Mouse (Mus musculus) small intestine, adult 2 months (tissue): Measurements from ENCODE around the gene Dpyd. TPM values are rescaled to one million over a fixed set of nuclear protein-coding genes. Genes with fewer than 3 reads are reported as not detected.

Experiments used
- H3K27ac ChIP-seq: fragments of 200-500 bp; 2 replicates; pipeline ENCODE4 v1.5.1; 2012; ENCODE audit warnings: low read depth, low read length, control low read depth, inconsistent platforms; ENCODE audit not compliant: insufficient read depth
- H3K27me3 ChIP-seq: fragments of 200-500 bp; 2 replicates; pipeline ENCODE4 v1.6.1; 2012; ENCODE audit warnings: mild to moderate bottlenecking, moderate library complexity, low read length, inconsistent platforms; ENCODE audit not compliant: control insufficient read depth, insufficient read depth
- H3K36me3 ChIP-seq: fragments of 200-500 bp; 2 replicates; pipeline ENCODE4 v1.6.1; 2012; ENCODE audit warnings: mild to moderate bottlenecking, low read length, control low read depth, inconsistent platforms; ENCODE audit not compliant: control insufficient read depth, insufficient read depth
- H3K4me1 ChIP-seq: fragments of 200-500 bp; 2 replicates; pipeline ENCODE4 v1.6.1; 2012; ENCODE audit warnings: low read length, inconsistent platforms, mixed read lengths; ENCODE audit not compliant: control insufficient read depth, insufficient read depth, insufficient read length
- H3K4me3 ChIP-seq: fragments of 200-500 bp; 2 replicates; pipeline ENCODE4 v1.5.1; 2012; ENCODE audit warnings: low read depth, mild to moderate bottlenecking, control low read depth, inconsistent platforms, low read length, moderate library complexity
- CTCF ChIP-seq: fragments of 200-500 bp; IDR thresholded peaks from 2 replicates; pipeline ENCODE4 v1.5.1; 2012; ENCODE audit warnings: low read depth, mild to moderate bottlenecking, control low read depth, inconsistent platforms, low read length, moderate library complexity, mixed read lengths; ENCODE audit not compliant: insufficient replicate concordance, insufficient read length; ENCODE audit errors: extremely low read depth
- POLR2A ChIP-seq: fragments of 200-500 bp; IDR thresholded peaks from 2 replicates; pipeline ENCODE4 v1.6.1; 2012; ENCODE audit warnings: low read depth, mild to moderate bottlenecking, control low read depth, inconsistent platforms, low read length, moderate library complexity
- WGBS: fragments of 180-500 bp; shearing (Covaris S2); methylation state at CpG from one replicate; pipeline ENCODE4 v1.1.7; 2018; 5-methylcytosine and 5-hydroxymethylcytosine counted together
- polyA plus RNA-seq: library from polyadenylated mRNA; depleted of rRNA; stranded (reverse); fragments of >200 nt; gene quantifications from 2 replicates; pipeline ENCODE4 v1.2.3, GENCODE M21; 2012

Dpyd gene
- polyA plus RNA-seq, 1 experiment: 13.4 TPM

DNA sequence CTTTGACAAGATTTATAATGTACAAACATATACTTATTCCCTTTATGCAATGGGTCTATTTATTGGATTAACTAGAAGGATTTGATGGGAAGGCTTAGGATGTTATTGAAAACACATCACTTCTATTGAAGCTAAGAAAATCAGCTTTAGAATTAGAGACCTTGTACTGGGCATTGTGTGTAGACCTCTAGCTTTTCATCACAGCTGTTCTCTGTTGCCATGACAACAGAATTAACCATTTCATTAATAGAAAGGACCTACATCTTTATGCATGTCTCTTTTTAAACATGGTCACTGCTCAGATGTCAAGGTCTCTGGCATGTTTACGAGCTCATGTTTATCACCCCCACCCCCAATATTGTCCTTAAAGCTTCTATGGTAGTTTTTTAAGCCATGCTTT lies 902.5 kb downstream of the Dpyd start:
- WGBS: 69% methylated on average over 1 of the region's 1 CpGs
- H3K27ac ChIP-seq: no peak overlapping the region
- H3K4me1 ChIP-seq: no peaks in the 10 kb centered on the region
- H3K27me3 ChIP-seq: no peaks in the 10 kb centered on the region
- TF ChIP-seq CTCF (no peak), POLR2A (no peak)
- H3K4me3 ChIP-seq: no peak overlapping the region
- H3K36me3 ChIP-seq: no peaks in the 10 kb centered on the region

DNA sequence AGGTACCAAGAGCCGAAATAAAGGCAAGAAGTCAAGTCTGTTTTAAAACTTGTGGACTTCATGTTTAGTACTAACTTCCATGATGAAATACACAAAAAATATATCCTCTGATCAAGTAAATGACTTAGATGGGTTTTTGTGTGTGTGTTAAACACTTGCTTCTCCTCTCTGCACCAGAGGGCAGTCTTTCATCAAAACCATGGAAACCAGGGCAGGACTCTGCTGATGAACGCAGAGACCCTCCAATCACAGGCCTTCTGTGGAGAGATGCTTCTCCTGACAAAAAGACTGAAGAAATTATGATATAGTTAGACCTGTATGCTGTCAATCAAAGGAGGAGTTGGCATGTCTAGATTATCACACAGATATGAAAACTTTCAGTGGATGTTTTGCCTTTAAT lies 905.8 kb downstream of the Dpyd start:
- no peak overlapping the region for H3K4me3 ChIP-seq
- no peaks in the 10 kb centered on the region for H3K36me3 ChIP-seq
- H3K27me3 ChIP-seq: no peaks in the 10 kb centered on the region
- H3K4me1 ChIP-seq: no peaks in the 10 kb centered on the region
- H3K27ac ChIP-seq: no peak overlapping the region
- WGBS: 69% methylated on average over 2 of the region's 2 CpGs
- TF ChIP-seq CTCF (no peak), POLR2A (no peak)
